9 mouse cellular contexts compared by ENCODE assay signal in the genomic region with DNA sequence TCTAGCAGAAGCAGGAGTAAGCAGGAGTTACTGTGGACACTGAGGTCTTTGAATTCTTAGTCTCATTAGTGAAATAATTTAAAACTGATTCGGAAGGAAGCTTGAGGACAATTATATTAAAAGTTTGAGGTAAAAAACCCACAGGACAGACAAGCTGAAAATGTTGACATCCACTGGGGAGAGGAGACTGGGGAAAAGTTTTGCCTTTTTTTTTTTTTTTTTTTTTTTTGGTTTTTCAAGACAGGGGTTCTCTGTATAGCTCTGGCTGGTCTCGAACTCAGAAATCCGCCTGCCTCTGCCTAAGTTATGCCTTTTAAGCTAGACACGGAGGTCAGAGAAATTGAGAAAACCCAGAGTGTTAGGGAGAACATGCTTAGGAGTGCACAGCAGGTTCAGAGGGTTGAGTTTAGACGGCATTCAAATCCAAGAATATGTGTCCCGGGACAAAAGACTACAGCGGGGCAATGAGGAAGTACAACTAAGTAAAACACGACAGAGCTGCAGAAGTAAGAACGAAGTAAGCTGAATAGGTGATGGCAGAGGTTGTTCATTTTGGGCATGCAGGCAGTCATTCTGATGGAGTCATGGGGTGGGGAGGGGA. TPM values are rescaled to one million over a fixed set of nuclear protein-coding genes. Genes with fewer than 3 reads are reported as not detected.
DNase-seq lines count a peak whose midpoint lies in the region; ATAC-seq lines count a peak whose summit lies in the region.
"Had no signal": no experiment of that assay in that cellular context is flagged by ENCODE, and none has a peak within 500 bp of the region (broad histone marks: within the 10 kb centered on the region; RNA-seq: fewer than 3 reads in every experiment).

No protein-coding gene starts in this region.

- no peaks in the 10 kb centered on the region for H3K9me3 ChIP-seq in neural tube, embryonic 11.5 days (ENCODE audit: control insufficient read depth, low read length)
- H3K9me3 ChIP-seq in forebrain, embryonic 10.5 days = no peaks in the 10 kb centered on the region
- no peaks in the 10 kb centered on the region for H3K9me3 ChIP-seq in liver, embryonic 11.5 days (ENCODE audit: control insufficient read depth, low read length)
- no peaks in the 10 kb centered on the region for H3K9me3 ChIP-seq in stomach, embryonic 14.5 days (ENCODE audit: control insufficient read depth, low read depth, low read length)

- H3K27ac ChIP-seq in neural tube, embryonic 11.5 days (ENCODE audit: low read depth, low read length) = peak overlapping the region; percentile 85; the same call in 1 of the 2 replicates
- H3K27ac ChIP-seq in forebrain, embryonic 10.5 days = peak overlapping the region; percentile 94
- H3K27ac ChIP-seq in liver, embryonic 11.5 days (ENCODE audit: low read depth, low read length) = peak overlapping the region; percentile 62; the same call in 1 of the 2 replicates
- H3K27ac ChIP-seq in stomach, embryonic 14.5 days (ENCODE audit: low read length) = peak overlapping the region; percentile 90

- H3K4me1 ChIP-seq in neural tube, embryonic 11.5 days (ENCODE audit: control insufficient read depth, insufficient read depth, low read length) = peaks cover 17% of the 10 kb centered on the region
- H3K4me1 ChIP-seq in forebrain, embryonic 10.5 days = peaks cover 45% of the 10 kb centered on the region
- H3K4me1 ChIP-seq in liver, embryonic 11.5 days (replicated peaks; ENCODE audit: control insufficient read depth, insufficient read depth, low read length) = peaks cover 14% of the 10 kb centered on the region
- H3K4me1 ChIP-seq in stomach, embryonic 14.5 days (ENCODE audit: control insufficient read depth, insufficient read depth, low read length) = peaks cover 14% of the 10 kb centered on the region

- peak overlapping the region; percentile 61; the same call in 1 of the 2 replicates for H3K9ac ChIP-seq in neural tube, embryonic 11.5 days (ENCODE audit: low read length)
- H3K9ac ChIP-seq in liver, embryonic 11.5 days (ENCODE audit: low read depth, low read length) = peak overlapping the region; percentile 72
- peak overlapping the region; percentile 39; the same call in 1 of the 2 replicates for H3K9ac ChIP-seq in stomach, embryonic 14.5 days (replicated peaks; ENCODE audit: low read depth, low read length)

- no peaks in the 10 kb centered on the region for H3K36me3 ChIP-seq in neural tube, embryonic 11.5 days (ENCODE audit: control insufficient read depth, insufficient read depth, low read length)
- H3K36me3 ChIP-seq in forebrain, embryonic 10.5 days (replicated peaks) = peaks cover 26% of the 10 kb centered on the region
- no peaks in the 10 kb centered on the region; the same call in 1 of the 2 replicates for H3K36me3 ChIP-seq in liver, embryonic 11.5 days (ENCODE audit: control insufficient read depth, insufficient read depth, low read length)
- H3K36me3 ChIP-seq in stomach, embryonic 14.5 days (ENCODE audit: control insufficient read depth, insufficient read depth, low read length) = no peaks in the 10 kb centered on the region

- H3K4me2 ChIP-seq in neural tube, embryonic 11.5 days (ENCODE audit: low read depth) = peak overlapping the region; percentile 62
- H3K4me2 ChIP-seq in liver, embryonic 11.5 days = peak overlapping the region; percentile 67
- H3K4me2 ChIP-seq in stomach, embryonic 14.5 days (replicated peaks; ENCODE audit: low read depth, low read length) = peak overlapping the region; percentile 73

- no peak for DNase-seq in neural tube, embryonic 11.5 days (ENCODE audit: low spot score)
- DNase-seq in neural tube, embryonic 10.5 days (ENCODE audit: extremely low spot score, low spot score) = no peak
- DNase-seq in forebrain, embryonic 10.5 days (ENCODE audit: extremely low spot score, low spot score) = no peak
- no peak for DNase-seq in liver, embryonic 11.5 days (ENCODE audit: low spot score)
- DNase-seq in gastrocnemius, postnatal 14 days = no peak
- DNase-seq in kidney, postnatal 36 days = no peak
- no peak for DNase-seq in adrenal gland, adult 18-20 months (ENCODE audit: low spot score in 2 of 2)
- DNase-seq: cerebellum, adult 8-10 months had no signal

- no peak for ATAC-seq in neural tube, embryonic 11.5 days (ENCODE audit: insufficient read depth, low FRiP score, low TSS enrichment)
- ATAC-seq in liver, embryonic 11.5 days (replicated peaks; ENCODE audit: low FRiP score) = no peak
- no peak for ATAC-seq in stomach, embryonic 14.5 days (ENCODE audit: insufficient number of reproducible peaks, insufficient read depth, low FRiP score, low read depth)

- H3K27me3 ChIP-seq in neural tube, embryonic 11.5 days (ENCODE audit: control insufficient read depth, insufficient read depth, low read length) = no peaks in the 10 kb centered on the region
- no peaks in the 10 kb centered on the region for H3K27me3 ChIP-seq in forebrain, embryonic 10.5 days (ENCODE audit: poor library complexity, severe bottlenecking)
- H3K27me3 ChIP-seq in liver, embryonic 11.5 days (replicated peaks; ENCODE audit: control insufficient read depth, insufficient read depth, low read length) = no peaks in the 10 kb centered on the region
- no peaks in the 10 kb centered on the region for H3K27me3 ChIP-seq in stomach, embryonic 14.5 days (ENCODE audit: control insufficient read depth, insufficient read depth, low read length)

- WGBS in neural tube, embryonic 11.5 days = 86% methylated on average over 9 of the region's 9 CpGs
- 91% methylated on average over 9 of the region's 9 CpGs for WGBS in forebrain, embryonic 10.5 days
- 72% methylated on average over 9 of the region's 9 CpGs for WGBS in liver, embryonic 11.5 days
- WGBS in stomach, embryonic 14.5 days = 86% methylated on average over 9 of the region's 9 CpGs

- intact Hi-C loops in gastrocnemius, postnatal 14 days (cut with DNase I; ENCODE audit: low total_unique reads) = no loop called here

- peak overlapping the region; percentile 53 for H3K4me3 ChIP-seq in neural tube, embryonic 11.5 days (ENCODE audit: low read depth, low read length)
- peak overlapping the region; percentile 74 for H3K4me3 ChIP-seq in forebrain, embryonic 10.5 days
- H3K4me3 ChIP-seq in liver, embryonic 11.5 days (ENCODE audit: low read depth, low read length) = peak overlapping the region; percentile 67
- peak overlapping the region; percentile 46 for H3K4me3 ChIP-seq in stomach, embryonic 14.5 days (ENCODE audit: low read depth, low read length)

RNA-seq across cellular contexts. Expression of a gene that starts 1.0 kb away (rescaled TPM):
- 19.4 and 23.8 TPM in 2 replicates for polyA plus RNA-seq in neural tube, embryonic 11.5 days (2014; fragmentation: Nextera tagmentation; extraction: Ambion mirVana)
- polyA plus RNA-seq in forebrain, embryonic 10.5 days (2016; fragmentation: Nextera tagmentation; extraction: Ambion mirVana) = 21.6 and 22.7 TPM in 2 replicates
- 23.5 and 24.3 TPM in 2 replicates for polyA plus RNA-seq in liver, embryonic 11.5 days (2014; fragmentation: Nextera tagmentation; extraction: Ambion mirVana)
- polyA plus RNA-seq in stomach, embryonic 14.5 days (2014; fragmentation: Nextera tagmentation; extraction: Ambion mirVana) = 18.4 and 22.4 TPM in 2 replicates
- total RNA-seq in gastrocnemius, postnatal 14 days (2021) = 1 to 10 TPM; 4.1 to 5.4 TPM
- total RNA-seq in adrenal gland, adult 18-20 months (2021) = 10 to 100 TPM in 1 of 2 experiments, 1 to 10 TPM in 1; 8.6 to 10.5 TPM

RNA-seq across cellular contexts. Expression of a gene that starts 1.2 kb away (rescaled TPM):
- 1,035 and 1,076 TPM in 2 replicates for polyA plus RNA-seq in neural tube, embryonic 11.5 days (2014; fragmentation: Nextera tagmentation; extraction: Ambion mirVana)
- polyA plus RNA-seq in forebrain, embryonic 10.5 days (2016; fragmentation: Nextera tagmentation; extraction: Ambion mirVana) = 797 and 870 TPM in 2 replicates
- polyA plus RNA-seq in liver, embryonic 11.5 days (2014; fragmentation: Nextera tagmentation; extraction: Ambion mirVana) = 541 and 569 TPM in 2 replicates
- polyA plus RNA-seq in stomach, embryonic 14.5 days (2014; fragmentation: Nextera tagmentation; extraction: Ambion mirVana) = 583 TPM in 2 replicates
- 100 to 1,000 TPM; 195 to 222 TPM for total RNA-seq in gastrocnemius, postnatal 14 days (2021)
- total RNA-seq in adrenal gland, adult 18-20 months (2021) = 1,000 to 10,000 TPM; 1,010 to 2,386 TPM

RNA-seq across cellular contexts. Expression of a gene that starts 48.2 kb away (rescaled TPM):
- polyA plus RNA-seq in neural tube, embryonic 11.5 days (2014; fragmentation: Nextera tagmentation; extraction: Ambion mirVana) = 7.4 and 8.6 TPM in 2 replicates
- polyA plus RNA-seq in forebrain, embryonic 10.5 days (2016; fragmentation: Nextera tagmentation; extraction: Ambion mirVana) = 6.7 TPM in 2 replicates
- 39.7 and 40.7 TPM in 2 replicates for polyA plus RNA-seq in liver, embryonic 11.5 days (2014; fragmentation: Nextera tagmentation; extraction: Ambion mirVana)
- 4.5 and 6.2 TPM in 2 replicates for polyA plus RNA-seq in stomach, embryonic 14.5 days (2014; fragmentation: Nextera tagmentation; extraction: Ambion mirVana)
- 1 to 10 TPM; 7.7 to 9.2 TPM for total RNA-seq in gastrocnemius, postnatal 14 days (2021)
- 10 to 100 TPM in 1 of 2 experiments, 1 to 10 TPM in 1; 8.3 to 26.7 TPM for total RNA-seq in adrenal gland, adult 18-20 months (2021)
